Mouse (Mus musculus) olfactory bulb, adult 2 months (tissue): ENCODE data around the gene Fbxl22.

ENCODE experiments used
- CTCF ChIP-seq: fragments of 200-500 bp; IDR thresholded peaks from 2 replicates; pipeline ENCODE4 v1.5.1; 2012; ENCODE audit warnings: low read depth, mild to moderate bottlenecking, low read length, moderate library complexity; ENCODE audit not compliant: insufficient read depth
- POLR2A ChIP-seq: fragments of 200-500 bp; IDR thresholded peaks from 2 replicates; pipeline ENCODE4 v1.6.1; 2012; ENCODE audit warnings: mild to moderate bottlenecking, low read depth, low read length, moderate library complexity; ENCODE audit not compliant: insufficient read depth

DNA sequence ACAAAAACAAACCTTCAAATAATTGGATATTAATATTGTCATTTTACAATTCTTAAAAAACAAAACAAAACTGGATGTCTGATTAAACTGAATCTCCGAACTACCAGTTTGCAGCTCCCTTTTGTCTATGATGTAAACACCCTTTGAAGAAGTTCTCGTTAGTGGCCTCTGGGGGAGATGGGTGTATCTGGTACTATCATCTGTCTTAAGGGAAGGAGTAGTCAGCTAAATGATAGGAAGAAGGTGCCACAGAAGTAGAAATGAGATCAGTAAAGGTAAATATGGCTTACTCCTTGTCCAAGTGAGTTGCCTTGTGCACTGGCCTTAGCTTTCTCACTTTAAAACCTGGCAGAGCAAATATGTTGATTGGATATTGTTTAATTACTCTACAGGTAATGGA lies 36.6 kb downstream of the Fbxl22 start:
- TF ChIP-seq CTCF (no peak), POLR2A (no peak)
